Comparison of ENCODE assay signal across 23 mouse cellular contexts in the genomic region with DNA sequence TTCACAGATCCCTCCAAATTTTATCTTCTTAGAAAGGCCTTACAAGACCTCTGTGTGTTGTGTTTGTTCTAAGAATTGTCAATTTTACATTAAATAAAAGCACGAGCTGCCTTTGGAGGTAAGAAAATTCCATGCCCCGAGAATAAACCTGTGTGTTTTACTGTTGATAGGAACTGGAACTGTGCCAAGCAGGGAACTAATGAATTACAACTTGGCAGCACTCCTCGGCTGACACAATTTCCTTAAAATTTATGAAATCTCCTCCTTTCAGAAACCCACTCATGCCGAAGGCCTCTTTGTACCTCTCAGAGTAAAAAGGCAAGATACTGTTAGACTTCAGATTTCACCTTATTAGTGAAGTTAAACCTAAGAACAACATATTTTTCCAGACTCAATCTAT.
DNase-seq lines count a peak whose midpoint lies in the region; ATAC-seq and TF ChIP-seq lines count a peak whose summit lies in the region.
"Had no signal": no experiment of that assay in that cellular context is flagged by ENCODE, and none has a peak within 500 bp of the region (broad histone marks: within the 10 kb centered on the region; RNA-seq: fewer than 3 reads in every experiment).

No protein-coding gene starts in this region.

- H3K4me3 ChIP-seq in lung, postnatal 0 days (ENCODE audit: low read depth, low read length) = no peak overlapping the region
- H3K4me3 ChIP-seq: heart, adult 2 months; heart, embryonic 15.5 days; limb, embryonic 15.5 days; midbrain, embryonic 15.5 days; stomach, embryonic 15.5 days had no signal

- H3K9ac ChIP-seq in lung, postnatal 0 days (replicated peaks; ENCODE audit: low read depth) = no peak overlapping the region
- H3K9ac ChIP-seq: heart, embryonic 15.5 days; limb, embryonic 15.5 days; liver, postnatal 0 days; midbrain, embryonic 15.5 days; stomach, embryonic 15.5 days had no signal

- no peak for TF ChIP-seq CTCF in lung, postnatal 0 days (IDR thresholded peaks at IDR 0.05)

- no peaks in the 10 kb centered on the region for H3K9me3 ChIP-seq in lung, postnatal 0 days (ENCODE audit: low read length)
- H3K9me3 ChIP-seq: heart, embryonic 15.5 days; limb, embryonic 15.5 days; midbrain, embryonic 15.5 days; stomach, embryonic 15.5 days had no signal

- no peaks in the 10 kb centered on the region for H3K27me3 ChIP-seq in lung, postnatal 0 days (replicated peaks; ENCODE audit: insufficient read depth, low read length)
- H3K27me3 ChIP-seq: heart, embryonic 15.5 days; limb, embryonic 15.5 days; midbrain, embryonic 15.5 days; Patski; stomach, embryonic 15.5 days had no signal

- H3K4me2 ChIP-seq in lung, postnatal 0 days (replicated peaks; ENCODE audit: low read depth, low read length) = no peak overlapping the region
- H3K4me2 ChIP-seq: heart, embryonic 15.5 days; limb, embryonic 15.5 days; midbrain, embryonic 15.5 days; stomach, embryonic 15.5 days had no signal

- no peaks in the 10 kb centered on the region for H3K36me3 ChIP-seq in lung, postnatal 0 days (ENCODE audit: insufficient read depth, low read length)
- H3K36me3 ChIP-seq: heart, embryonic 15.5 days; limb, embryonic 15.5 days; midbrain, embryonic 15.5 days; stomach, embryonic 15.5 days had no signal

- ATAC-seq in lung, postnatal 0 days = no peak
- ATAC-seq: activated CD4-positive, CD25-positive, alpha-beta regulatory T cell, adult 4 months; liver, postnatal 0 days; midbrain, embryonic 15.5 days; Patski had no signal

- no peak overlapping the region for H3K27ac ChIP-seq in lung, postnatal 0 days (ENCODE audit: low read length)
- H3K27ac ChIP-seq: heart, adult 2 months; heart, embryonic 15.5 days; limb, embryonic 15.5 days; macrophage; midbrain, embryonic 15.5 days; stomach, embryonic 15.5 days had no signal

- no peaks in the 10 kb centered on the region for H3K4me1 ChIP-seq in lung, postnatal 0 days (ENCODE audit: insufficient read depth, low read depth, low read length)
- H3K4me1 ChIP-seq: heart, embryonic 15.5 days; limb, embryonic 15.5 days; midbrain, embryonic 15.5 days; stomach, embryonic 15.5 days had no signal

- TF ChIP-seq EP300 in lung, postnatal 0 days (IDR thresholded peaks at IDR 0.05) = no peak

- DNase-seq in cerebellum, adult 9-10 months = peak; percentile 63
- DNase-seq in cerebellum, postnatal 4 days (ENCODE audit: low spot score in 2 of 2) = no peak
- DNase-seq in kidney, adult 9 months = peak; percentile 3
- DNase-seq in kidney, postnatal 14 days = no peak
- peak; percentile 7 for DNase-seq in lung, postnatal 0 days (ENCODE audit: low spot score)
- no peak for DNase-seq in lung, postnatal 10 days
- peak; percentile 46 to 66 for DNase-seq in cerebellum, postnatal 14 days
- DNase-seq in natural killer cell, adult 2 months (ENCODE audit: low spot score in 2 of 2) = no peak
- DNase-seq: B cell, adult 2 months; embryo, embryonic 11 days; gastrocnemius, postnatal 14 days; heart, adult 2 months; liver, postnatal 0 days; right cerebral cortex, adult 18-20 months; spleen, adult 18-20 months; thymus, adult 2 months had no signal

- WGBS in lung, postnatal 0 days = 13% methylated on average over 4 of the region's 4 CpGs

Comparison
In these comparisons a context has a peak if more than half of its experiments do, and no peak if none do; other contexts are left out.
1. DNase-seq: peak in cerebellum, adult 9-10 months (single experiment), kidney, adult 9 months (single experiment), lung, postnatal 0 days (single experiment) and cerebellum, postnatal 14 days (2 of 2); none in cerebellum, postnatal 4 days (0 of 2), kidney, postnatal 14 days (single experiment), lung, postnatal 10 days (single experiment) and natural killer cell, adult 2 months (0 of 2).